ENCODE assay signal across 8 mouse cellular contexts in the genomic region with DNA sequence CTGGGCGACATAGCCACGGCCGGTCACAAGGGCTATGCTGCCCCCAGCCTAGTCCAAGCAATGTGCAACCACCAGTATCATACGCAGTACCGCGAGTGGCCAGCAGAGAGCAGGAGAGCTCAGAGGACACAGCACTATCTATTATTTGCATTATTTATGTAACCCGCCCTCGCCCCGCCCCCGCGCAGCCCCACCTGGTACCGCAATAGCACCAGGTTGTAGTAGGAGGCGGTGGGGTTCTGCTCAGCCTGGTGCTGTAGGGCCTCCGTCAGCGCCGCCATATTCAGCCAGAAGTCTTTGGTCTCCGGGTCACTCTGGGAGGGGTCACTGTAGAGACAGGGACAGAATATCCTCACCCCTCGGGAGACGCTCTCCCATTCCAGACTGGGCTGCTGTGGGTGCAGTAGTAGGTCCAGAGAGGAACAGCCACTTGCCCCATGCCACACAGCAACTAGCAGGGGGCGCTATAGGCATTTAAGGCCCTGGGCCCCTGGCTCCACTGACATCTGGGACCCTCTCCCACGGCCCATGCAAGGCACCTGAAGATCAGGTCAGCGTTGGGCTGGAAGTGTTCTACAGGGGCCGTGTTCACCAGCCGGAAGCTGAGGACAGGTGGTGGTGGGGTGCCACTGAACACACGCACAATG. TPM values are rescaled to one million over a fixed set of nuclear protein-coding genes. Genes with fewer than 3 reads are reported as not detected.
A peak's percentile ranks its signal among the peaks of the same experiment; 100 is the strongest.
DNase-seq lines count a peak whose midpoint lies in the region; ATAC-seq and TF ChIP-seq lines count a peak whose summit lies in the region.

No protein-coding gene starts in this region.

- no peak for TF ChIP-seq POLR2A in ES-Bruce4 (IDR thresholded peaks at IDR 0.05; ENCODE audit: insufficient read depth, low read length)
- TF ChIP-seq POLR2A in olfactory bulb, adult 2 months (IDR thresholded peaks at IDR 0.05; ENCODE audit: insufficient read depth, low read depth, low read length): 0 out of 2 replicates have a peak, but pooled peaks have one; percentile 22

- 18% methylated on average over 25 of the region's 25 CpGs for WGBS in forebrain, embryonic 14.5 days
- WGBS in lung, embryonic 14.5 days: 19% methylated on average over 25 of the region's 25 CpGs
- 19% methylated on average over 25 of the region's 25 CpGs for WGBS in olfactory bulb, adult 2 months

- no peaks in the 10 kb centered on the region for H3K36me3 ChIP-seq in ES-Bruce4 (ENCODE audit: control insufficient read depth, insufficient read depth, low read length, poor library complexity, severe bottlenecking)
- peaks cover 34% of the 10 kb centered on the region for H3K36me3 ChIP-seq in forebrain, embryonic 14.5 days (ENCODE audit: control insufficient read depth, insufficient read depth, low read length)
- H3K36me3 ChIP-seq in lung, embryonic 14.5 days (ENCODE audit: insufficient read depth): no peaks in the 10 kb centered on the region

- no peak overlapping the region for H3K9ac ChIP-seq in ES-Bruce4 (ENCODE audit: low read depth, poor library complexity, severe bottlenecking)
- H3K9ac ChIP-seq in forebrain, embryonic 14.5 days (ENCODE audit: low read length): no peak overlapping the region
- H3K9ac ChIP-seq in lung, embryonic 14.5 days: no peak overlapping the region

- TF ChIP-seq CTCF in ES-Bruce4 (IDR thresholded peaks at IDR 0.05; ENCODE audit: low read depth, low read length): peak; percentile 95
- TF ChIP-seq CTCF in lung, embryonic 14.5 days (IDR thresholded peaks at IDR 0.05; ENCODE audit: low read depth): peak; percentile 84
- TF ChIP-seq CTCF in olfactory bulb, adult 2 months (IDR thresholded peaks at IDR 0.05; ENCODE audit: insufficient read depth, low read depth, low read length): peak; percentile 38

- H3K4me3 ChIP-seq in ES-Bruce4 (ENCODE audit: low read depth, low read length): peak overlapping the region; percentile 42
- H3K4me3 ChIP-seq in forebrain, embryonic 14.5 days (ENCODE audit: low read depth, low read length): no peak overlapping the region
- 0 out of 2 replicates have a peak overlapping the region, but pooled peaks have one; percentile 1 for H3K4me3 ChIP-seq in lung, embryonic 14.5 days (ENCODE audit: low read depth, low read length)
- H3K4me3 ChIP-seq in olfactory bulb, adult 2 months (ENCODE audit: insufficient read depth, low read depth, low read length): no peak overlapping the region

- H3K27ac ChIP-seq in ES-Bruce4 (ENCODE audit: insufficient read depth, low read length): no peak overlapping the region
- H3K27ac ChIP-seq in forebrain, embryonic 14.5 days (ENCODE audit: low read depth, low read length): no peak overlapping the region
- no peak overlapping the region for H3K27ac ChIP-seq in lung, embryonic 14.5 days (ENCODE audit: low read depth)
- no peak overlapping the region for H3K27ac ChIP-seq in olfactory bulb, adult 2 months (ENCODE audit: insufficient read depth, low read depth, low read length)

- TF ChIP-seq EP300 in ES-Bruce4 (IDR thresholded peaks at IDR 0.05; ENCODE audit: insufficient read depth, low read depth, low read length): peak; percentile 48; the same call in 1 of the 2 replicates

- H3K9me3 ChIP-seq in ES-Bruce4 (replicated peaks; ENCODE audit: control insufficient read depth, insufficient read depth, low read length, poor library complexity, severe bottlenecking): no peaks in the 10 kb centered on the region
- no peaks in the 10 kb centered on the region for H3K9me3 ChIP-seq in forebrain, embryonic 14.5 days (replicated peaks; ENCODE audit: control insufficient read depth, low read length)
- no peaks in the 10 kb centered on the region for H3K9me3 ChIP-seq in lung, embryonic 14.5 days (ENCODE audit: low read depth, low read length)

- H3K4me2 ChIP-seq in forebrain, embryonic 14.5 days (ENCODE audit: low read length): peak overlapping the region; percentile 31; the same call in 1 of the 2 replicates
- peak overlapping the region; percentile 39; the same call in 1 of the 2 replicates for H3K4me2 ChIP-seq in lung, embryonic 14.5 days

- H3K4me1 ChIP-seq in ES-Bruce4 (ENCODE audit: control insufficient read depth, insufficient read depth, low read length): no peaks in the 10 kb centered on the region
- H3K4me1 ChIP-seq in forebrain, embryonic 14.5 days (ENCODE audit: control insufficient read depth, insufficient read depth, low read length): no peaks in the 10 kb centered on the region
- H3K4me1 ChIP-seq in lung, embryonic 14.5 days (ENCODE audit: insufficient read depth): no peaks in the 10 kb centered on the region
- H3K4me1 ChIP-seq in olfactory bulb, adult 2 months (ENCODE audit: control insufficient read depth, insufficient read depth, low read length): peaks cover 23% of the 10 kb centered on the region

- no peaks in the 10 kb centered on the region for H3K27me3 ChIP-seq in ES-Bruce4 (ENCODE audit: control insufficient read depth, insufficient read depth, low read length, poor library complexity, severe bottlenecking)
- 0 out of 2 replicates have a peak, but pooled peaks cover 4% of the 10 kb centered on the region for H3K27me3 ChIP-seq in forebrain, embryonic 14.5 days (replicated peaks; ENCODE audit: control insufficient read depth, insufficient read depth, low read length)
- H3K27me3 ChIP-seq in lung, embryonic 14.5 days (ENCODE audit: insufficient read depth, low read length): peaks cover 12% of the 10 kb centered on the region

- ATAC-seq in cerebellum, adult (ENCODE audit: insufficient number of reproducible peaks, low FRiP score, low TSS enrichment): peak; percentile 74
- ATAC-seq in forebrain, embryonic 14.5 days: peak; percentile 80
- ATAC-seq in hematopoietic stem cell, adult 5-6 weeks (replicated peaks in 1 of 2; ENCODE audit: insufficient read depth in 1 of 2, low FRiP score in 2 of 2, low TSS enrichment in 1 of 2, low read depth in 1 of 2, poor library complexity in 2 of 2, severe bottlenecking in 2 of 2): peak; percentile 58 to 65
- peak; percentile 79 for ATAC-seq in lung, embryonic 14.5 days (ENCODE audit: insufficient read depth)

- DNase-seq in forebrain, embryonic 14.5 days (ENCODE audit: low spot score): peak; percentile 81
- peak; percentile 83 to 90 for DNase-seq in layer of hippocampus, adult 8-10 months (ENCODE audit: low spot score in 2 of 2)
- DNase-seq in lung, embryonic 14.5 days: peak; percentile 87
- peak; percentile 74 for DNase-seq in thymus, postnatal 25 days

RNA-seq across cellular contexts. Expression of gene B3gnt3, which starts 8.3 kb away (rescaled TPM):
- 1.8 and 2.0 TPM in 2 replicates for polyA plus RNA-seq in ES-Bruce4 (2011; ENCODE audit: insufficient read depth, insufficient read length, low read depth, missing spikeins)
- 0.10 and 0.22 TPM in 2 replicates for polyA plus RNA-seq in forebrain, embryonic 14.5 days (2014; fragmentation: Nextera tagmentation; extraction: Ambion mirVana)
- total RNA-seq in hematopoietic stem cell, adult 5-6 weeks (2017): 1.3 TPM in 2 replicates
- under 1 TPM; 0.47 to 0.93 (median 0.56) TPM for total RNA-seq in layer of hippocampus, adult 8-10 months (2022)
- 2.1 and 2.3 TPM in 2 replicates for polyA plus RNA-seq in lung, embryonic 14.5 days (2014; fragmentation: Nextera tagmentation; extraction: Ambion mirVana)
- polyA plus RNA-seq in olfactory bulb, adult 2 months (2012; ENCODE audit: insufficient read depth, insufficient read length, low replicate concordance, missing spikeins): not detected in 2 replicates

RNA-seq across cellular contexts. Expression of gene Fcho1, which starts 15.6 kb away (rescaled TPM):
- polyA plus RNA-seq in ES-Bruce4 (2011; ENCODE audit: insufficient read depth, insufficient read length, low read depth, missing spikeins): 8.7 and 8.8 TPM in 2 replicates
- polyA plus RNA-seq in forebrain, embryonic 14.5 days (2014; fragmentation: Nextera tagmentation; extraction: Ambion mirVana): 38.6 and 47.4 TPM in 2 replicates
- total RNA-seq in hematopoietic stem cell, adult 5-6 weeks (2017): 90.7 and 99.4 TPM in 2 replicates
- 100 to 1,000 TPM in 3 of 4 experiments, 10 to 100 TPM in 1; 92.1 to 120 (median 112) TPM for total RNA-seq in layer of hippocampus, adult 8-10 months (2022)
- polyA plus RNA-seq in lung, embryonic 14.5 days (2014; fragmentation: Nextera tagmentation; extraction: Ambion mirVana): 3.9 and 4.5 TPM in 2 replicates
- polyA plus RNA-seq in olfactory bulb, adult 2 months (2012; ENCODE audit: insufficient read depth, insufficient read length, low replicate concordance, missing spikeins): 90.9 TPM in 1 of 2 replicates, not detected in the other

RNA-seq across cellular contexts. Expression of gene Insl3, which starts 20.9 kb away (rescaled TPM):
- 1.3 and 3.7 TPM in 2 replicates for polyA plus RNA-seq in ES-Bruce4 (2011; ENCODE audit: insufficient read depth, insufficient read length, low read depth, missing spikeins)
- 0.63 TPM in 1 of 2 replicates, not detected in the other for polyA plus RNA-seq in forebrain, embryonic 14.5 days (2014; fragmentation: Nextera tagmentation; extraction: Ambion mirVana)
- total RNA-seq in hematopoietic stem cell, adult 5-6 weeks (2017): 6.2 and 8.9 TPM in 2 replicates
- 1 to 10 TPM; 2.1 to 6.9 (median 2.6) TPM for total RNA-seq in layer of hippocampus, adult 8-10 months (2022)
- 0.87 and 1.0 TPM in 2 replicates for polyA plus RNA-seq in lung, embryonic 14.5 days (2014; fragmentation: Nextera tagmentation; extraction: Ambion mirVana)
- polyA plus RNA-seq in olfactory bulb, adult 2 months (2012; ENCODE audit: insufficient read depth, insufficient read length, low replicate concordance, missing spikeins): not detected in 2 replicates

RNA-seq across cellular contexts. Expression of gene Jak3, which starts 33.8 kb away (rescaled TPM):
- polyA plus RNA-seq in ES-Bruce4 (2011; ENCODE audit: insufficient read depth, insufficient read length, low read depth, missing spikeins): 8.0 and 9.7 TPM in 2 replicates
- 1.4 and 2.1 TPM in 2 replicates for polyA plus RNA-seq in forebrain, embryonic 14.5 days (2014; fragmentation: Nextera tagmentation; extraction: Ambion mirVana)
- 32.8 and 34.1 TPM in 2 replicates for total RNA-seq in hematopoietic stem cell, adult 5-6 weeks (2017)
- 10 to 100 TPM in 1 of 4 experiments, 1 to 10 TPM in 3; 4.6 to 10.5 (median 7.9) TPM for total RNA-seq in layer of hippocampus, adult 8-10 months (2022)
- polyA plus RNA-seq in lung, embryonic 14.5 days (2014; fragmentation: Nextera tagmentation; extraction: Ambion mirVana): 7.2 and 7.8 TPM in 2 replicates
- polyA plus RNA-seq in olfactory bulb, adult 2 months (2012; ENCODE audit: insufficient read depth, insufficient read length, low replicate concordance, missing spikeins): not detected in 2 replicates

RNA-seq across cellular contexts. Expression of gene Unc13a, which starts 38.4 kb away (rescaled TPM):
- 3.8 and 6.3 TPM in 2 replicates for polyA plus RNA-seq in ES-Bruce4 (2011; ENCODE audit: insufficient read depth, insufficient read length, low read depth, missing spikeins)
- 13.9 and 16.7 TPM in 2 replicates for polyA plus RNA-seq in forebrain, embryonic 14.5 days (2014; fragmentation: Nextera tagmentation; extraction: Ambion mirVana)
- total RNA-seq in hematopoietic stem cell, adult 5-6 weeks (2017): 2.6 and 3.6 TPM in 2 replicates
- 100 to 1,000 TPM; 219 to 265 (median 239) TPM for total RNA-seq in layer of hippocampus, adult 8-10 months (2022)
- polyA plus RNA-seq in lung, embryonic 14.5 days (2014; fragmentation: Nextera tagmentation; extraction: Ambion mirVana): 0.46 and 0.64 TPM in 2 replicates
- not detected in 2 replicates for polyA plus RNA-seq in olfactory bulb, adult 2 months (2012; ENCODE audit: insufficient read depth, insufficient read length, low replicate concordance, missing spikeins)

Comparison
In these comparisons a context has a peak if more than half of its experiments do, and no peak if none do; other contexts are left out.
1. H3K4me3 ChIP-seq: peak in ES-Bruce4 (single experiment) and lung, embryonic 14.5 days (single experiment); none in forebrain, embryonic 14.5 days (single experiment) and olfactory bulb, adult 2 months (single experiment).
2. CTCF ChIP-seq: peak in every context shown above with its lines; median percentile 95 in ES-Bruce4; 84 in lung, embryonic 14.5 days; 38 in olfactory bulb, adult 2 months.
3. Peak in every context shown above with its lines, with median percentiles within 50 percentile points of each other: ATAC-seq and DNase-seq.